ENCODE assay signal across 8 mouse cellular contexts in genomic region chr19:24476461-24476860, GRCm38 (mm10). TPM values are rescaled to one million over a fixed set of nuclear protein-coding genes. Genes with fewer than 3 reads are reported as not detected.
A peak's percentile ranks its signal among the peaks of the same experiment; 100 is the strongest.
DNase-seq lines count a peak whose midpoint lies in the region; ATAC-seq and TF ChIP-seq lines count a peak whose summit lies in the region.

No protein-coding gene starts in this region.

- DNase-seq in testis, postnatal 14 days (ENCODE audit: low spot score) = no peak
- DNase-seq in yolk sac, embryonic 10.5 days (ENCODE audit: low spot score) = no peak
- no peak for DNase-seq in frontal cortex, adult 2 months (ENCODE audit: extremely low spot score in 1 of 2, low spot score in 1 of 2)

- TF ChIP-seq CTCF in testis, adult 2 months (IDR thresholded peaks at IDR 0.05; ENCODE audit: control insufficient read depth, insufficient read depth, insufficient replicate concordance, low read depth, low read length) = no peak
- TF ChIP-seq CTCF in cortical plate, adult 2 months (IDR thresholded peaks at IDR 0.05; ENCODE audit: extremely low read depth, insufficient read depth, low read length) = no peak

- H3K27me3 ChIP-seq in testis, adult 2 months (ENCODE audit: control insufficient read depth, insufficient read depth, low read length) = no peaks in the 10 kb centered on the region
- no peaks in the 10 kb centered on the region for H3K27me3 ChIP-seq in heart, embryonic 16.5 days (ENCODE audit: control insufficient read depth, insufficient read depth, low read length)
- no peaks in the 10 kb centered on the region for H3K27me3 ChIP-seq in limb, embryonic 12.5 days
- H3K27me3 ChIP-seq in midbrain, embryonic 16.5 days (ENCODE audit: control insufficient read depth, insufficient read depth, low read depth, low read length) = no peaks in the 10 kb centered on the region

- peak overlapping the region; percentile 96 for H3K4me3 ChIP-seq in testis, adult 2 months (ENCODE audit: control insufficient read depth, low read depth, low read length)
- H3K4me3 ChIP-seq in cortical plate, adult 2 months (ENCODE audit: insufficient read depth, low read length) = peak overlapping the region; percentile 98
- peak overlapping the region; percentile 93 for H3K4me3 ChIP-seq in heart, embryonic 16.5 days (ENCODE audit: low read length)
- peak overlapping the region; percentile 81 for H3K4me3 ChIP-seq in limb, embryonic 12.5 days (replicated peaks)
- H3K4me3 ChIP-seq in midbrain, embryonic 16.5 days (ENCODE audit: low read depth, low read length) = peak overlapping the region; percentile 85

- H3K36me3 ChIP-seq in testis, adult 2 months (ENCODE audit: control insufficient read depth, insufficient read depth, low read length) = peaks cover 1% of the 10 kb centered on the region; the same call in 1 of the 2 replicates
- H3K36me3 ChIP-seq in heart, embryonic 16.5 days (ENCODE audit: control insufficient read depth, insufficient read depth) = 0 out of 2 replicates have a peak, but pooled peaks cover 5% of the 10 kb centered on the region
- peaks cover 5% of the 10 kb centered on the region; the same call in 1 of the 2 replicates for H3K36me3 ChIP-seq in limb, embryonic 12.5 days
- no peaks in the 10 kb centered on the region for H3K36me3 ChIP-seq in midbrain, embryonic 16.5 days (ENCODE audit: control insufficient read depth, insufficient read depth, low read length)

- peak overlapping the region; percentile 97 for H3K9ac ChIP-seq in heart, embryonic 16.5 days (ENCODE audit: low read length)
- peak overlapping the region; percentile 92 for H3K9ac ChIP-seq in limb, embryonic 12.5 days (replicated peaks)
- peak overlapping the region; percentile 95 for H3K9ac ChIP-seq in midbrain, embryonic 16.5 days (ENCODE audit: low read depth, low read length)

- peaks cover 4% of the 10 kb centered on the region for H3K4me1 ChIP-seq in testis, adult 2 months (ENCODE audit: control insufficient read depth, insufficient read depth, low read length)
- 0 out of 2 replicates have a peak, but pooled peaks cover 3% of the 10 kb centered on the region for H3K4me1 ChIP-seq in cortical plate, adult 2 months (ENCODE audit: control insufficient read depth, insufficient read depth, low read length)
- H3K4me1 ChIP-seq in heart, embryonic 16.5 days (ENCODE audit: control insufficient read depth, insufficient read depth, low read length) = peaks cover 13% of the 10 kb centered on the region
- H3K4me1 ChIP-seq in limb, embryonic 12.5 days (replicated peaks) = peaks cover 14% of the 10 kb centered on the region; the same call in 1 of the 2 replicates
- peaks cover 22% of the 10 kb centered on the region for H3K4me1 ChIP-seq in midbrain, embryonic 16.5 days (ENCODE audit: control insufficient read depth, insufficient read depth, low read length)

- TF ChIP-seq POLR2A in testis, adult 2 months (IDR thresholded peaks at IDR 0.05; ENCODE audit: control insufficient read depth, low read depth, low read length) = no peak
- no peak for TF ChIP-seq POLR2A in cortical plate, adult 2 months (IDR thresholded peaks at IDR 0.05; ENCODE audit: extremely low read depth, insufficient read depth, low read length)

- no peak for ATAC-seq in heart, embryonic 16.5 days (replicated peaks; ENCODE audit: extremely low read depth, insufficient read depth, low FRiP score)
- ATAC-seq in limb, embryonic 12.5 days (ENCODE audit: insufficient number of reproducible peaks, insufficient read depth, low FRiP score, low TSS enrichment, low read depth) = no peak
- ATAC-seq in midbrain, embryonic 16.5 days = no peak

- peak overlapping the region; percentile 96 for H3K27ac ChIP-seq in testis, adult 2 months (ENCODE audit: control insufficient read depth, insufficient read depth, low read depth, low read length)
- peak overlapping the region; percentile 96; the same call in 1 of the 2 replicates for H3K27ac ChIP-seq in cortical plate, adult 2 months (ENCODE audit: insufficient read depth, low read length)
- peak overlapping the region; percentile 96 for H3K27ac ChIP-seq in heart, embryonic 16.5 days (ENCODE audit: low read length)
- H3K27ac ChIP-seq in limb, embryonic 12.5 days = peak overlapping the region; percentile 93
- peak overlapping the region; percentile 95 for H3K27ac ChIP-seq in midbrain, embryonic 16.5 days (ENCODE audit: low read length)

- no peaks in the 10 kb centered on the region for H3K9me3 ChIP-seq in heart, embryonic 16.5 days (replicated peaks; ENCODE audit: control insufficient read depth, low read length)
- H3K9me3 ChIP-seq in limb, embryonic 12.5 days = no peaks in the 10 kb centered on the region
- H3K9me3 ChIP-seq in midbrain, embryonic 16.5 days (replicated peaks; ENCODE audit: control insufficient read depth, low read length, poor library complexity, severe bottlenecking) = no peaks in the 10 kb centered on the region

- WGBS in heart, embryonic 16.5 days = 1% methylated on average over 11 of the region's 11 CpGs
- 2% methylated on average over 11 of the region's 11 CpGs for WGBS in limb, embryonic 12.5 days
- under 1% methylated on average over 11 of the region's 11 CpGs for WGBS in midbrain, embryonic 16.5 days

- H3K4me2 ChIP-seq in heart, embryonic 16.5 days (ENCODE audit: low read depth, low read length) = peak overlapping the region; percentile 65
- H3K4me2 ChIP-seq in limb, embryonic 12.5 days = peak overlapping the region; percentile 82
- H3K4me2 ChIP-seq in midbrain, embryonic 16.5 days (ENCODE audit: low read length) = peak overlapping the region; percentile 87

RNA-seq across cellular contexts. Expression of gene Fam122a, which starts 0.7 kb away (rescaled TPM):
- 21.3 and 23.0 TPM in 2 replicates for polyA plus RNA-seq in testis, adult 2 months (2012; rRNA removed)
- 21.6 and 23.4 TPM in 2 replicates for polyA plus RNA-seq in cortical plate, adult 2 months (2012; rRNA removed)
- polyA plus RNA-seq in heart, embryonic 16.5 days (2015; fragmentation: Nextera tagmentation; extraction: Ambion mirVana) = 40.2 and 43.4 TPM in 2 replicates
- 57.5 and 57.6 TPM in 2 replicates for polyA plus RNA-seq in limb, embryonic 12.5 days (2016; fragmentation: Nextera tagmentation; extraction: Ambion mirVana)
- polyA plus RNA-seq in midbrain, embryonic 16.5 days (2015; fragmentation: Nextera tagmentation; extraction: Ambion mirVana) = 52.7 and 52.9 TPM in 2 replicates
- polyA plus RNA-seq in frontal cortex, adult 2 months (2012; rRNA removed) = 25.1 and 25.9 TPM in 2 replicates
